8 mouse cellular contexts compared by ENCODE assay signal in the genomic region with DNA sequence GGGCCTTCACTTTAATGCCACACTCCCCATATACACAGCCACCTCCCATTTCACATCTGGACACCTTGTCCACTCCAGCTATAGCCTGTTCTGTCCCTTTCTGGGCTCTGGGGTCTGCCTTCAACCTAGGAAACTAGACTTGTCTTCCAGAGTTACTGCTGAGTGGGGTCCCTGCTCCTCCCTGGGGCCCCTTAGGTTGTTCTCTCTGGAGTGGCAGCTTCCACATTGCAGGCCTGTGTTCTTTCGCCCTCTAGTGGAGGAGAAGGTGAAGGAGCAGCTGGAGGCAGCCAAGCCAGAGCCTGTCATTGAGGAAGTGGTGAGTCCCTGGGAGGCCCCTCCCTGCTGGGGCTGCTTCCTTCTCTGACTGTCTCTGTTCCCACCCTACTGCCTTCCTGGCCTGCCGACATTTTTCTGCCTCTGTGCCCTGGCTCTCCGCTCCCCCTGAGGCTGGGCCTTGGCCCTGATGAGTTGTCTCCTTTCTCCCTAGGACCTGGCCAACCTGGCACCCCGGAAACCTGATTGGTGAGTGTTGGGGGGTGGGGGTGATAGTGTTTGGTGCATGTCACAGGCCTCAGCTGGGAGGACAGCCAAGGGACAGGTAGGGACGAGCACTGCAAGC. TPM values are rescaled to one million over a fixed set of nuclear protein-coding genes. Genes with fewer than 3 reads are reported as not detected.
DNase-seq lines count a peak whose midpoint lies in the region; ATAC-seq and TF ChIP-seq lines count a peak whose summit lies in the region.

No protein-coding gene starts in this region.

- H3K27me3 ChIP-seq in Patski = no peaks in the 10 kb centered on the region
- H3K27me3 ChIP-seq in hindbrain, embryonic 14.5 days (ENCODE audit: control insufficient read depth, insufficient read depth, low read length) = no peaks in the 10 kb centered on the region

- H3K9ac ChIP-seq in hindbrain, embryonic 14.5 days = no peak overlapping the region

- H3K4me3 ChIP-seq in hindbrain, embryonic 14.5 days (replicated peaks; ENCODE audit: low read length) = no peak overlapping the region

- peaks cover 33% of the 10 kb centered on the region for H3K36me3 ChIP-seq in hindbrain, embryonic 14.5 days (replicated peaks; ENCODE audit: control insufficient read depth, insufficient read depth)

- H3K9me3 ChIP-seq in hindbrain, embryonic 14.5 days (ENCODE audit: control insufficient read depth, low read length) = no peaks in the 10 kb centered on the region

- POLR2A ChIA-PET in Patski (lab: Charles Lee) = no interaction called here

- peak; percentile 66 for ATAC-seq in Patski
- peak; percentile 77 for ATAC-seq in hindbrain, embryonic 14.5 days (ENCODE audit: low FRiP score)

- no peak for DNase-seq in Patski (ENCODE audit: low read depth, low spot score)
- peak; percentile 79 to 82 for DNase-seq in cerebellum, postnatal 25 days
- DNase-seq in frontal cortex, postnatal 36 days (ENCODE audit: low spot score in 2 of 2) = peak; percentile 77 to 79
- peak; percentile 79 for DNase-seq in hindbrain, embryonic 14.5 days (ENCODE audit: low spot score)
- peak; percentile 75 for DNase-seq in left cerebral cortex, adult 11 months (ENCODE audit: low spot score)
- peak; percentile 89 to 91 for DNase-seq in lung, postnatal 4 days
- DNase-seq in retina, postnatal 1 day = peak; percentile 87
- peak; percentile 75 to 89 for DNase-seq in urinary bladder, adult 18-20 months (ENCODE audit: low spot score in 2 of 2)

- H3K4me2 ChIP-seq in hindbrain, embryonic 14.5 days (replicated peaks) = no peak overlapping the region

- TF ChIP-seq CTCF in Patski (IDR thresholded peaks at IDR 0.05) = peak; percentile 94

- no peaks in the 10 kb centered on the region for H3K4me1 ChIP-seq in hindbrain, embryonic 14.5 days (replicated peaks; ENCODE audit: control insufficient read depth, insufficient read depth, low read length)

- H3K27ac ChIP-seq in hindbrain, embryonic 14.5 days = no peak overlapping the region

- in situ Hi-C loops in Patski (cut with MboI; ENCODE audit: low pct_unique_long_range_greater_than_20kb) = loop anchor here (10.0 kb wide), 1 partner anchor 295 kb away; the partner anchor contains the start of gene Ngp

- WGBS in hindbrain, embryonic 14.5 days = 48% methylated on average over 5 of the region's 5 CpGs

- CTCF ChIA-PET in Patski (lab: Charles Lee) = interaction anchor here (1.1 to 2.3 kb wide), 7 partner anchors 30 to 260 kb away, joined by 3 to 8 read pairs (median 6); no protein-coding TSS in a partner anchor

RNA-seq across cellular contexts. Expression of gene Myl3, which starts 31.9 kb away (rescaled TPM):
- 0.19 TPM for polyA plus RNA-seq in Patski (2021)
- polyA plus RNA-seq in hindbrain, embryonic 14.5 days (2014; fragmentation: Nextera tagmentation; extraction: Ambion mirVana) = 0.26 and 0.43 TPM in 2 replicates

RNA-seq across cellular contexts. Expression of gene Pth1r, which starts 37.2 kb away (rescaled TPM):
- polyA plus RNA-seq in Patski (2021) = 9.9 TPM
- 10.1 and 12.8 TPM in 2 replicates for polyA plus RNA-seq in hindbrain, embryonic 14.5 days (2014; fragmentation: Nextera tagmentation; extraction: Ambion mirVana)

RNA-seq across cellular contexts. Expression of gene Ccdc12, which starts 53.4 kb away (rescaled TPM):
- 88.1 TPM for polyA plus RNA-seq in Patski (2021)
- 84.6 and 97.6 TPM in 2 replicates for polyA plus RNA-seq in hindbrain, embryonic 14.5 days (2014; fragmentation: Nextera tagmentation; extraction: Ambion mirVana)

RNA-seq across cellular contexts. Expression of gene Nbeal2, which starts 55.8 kb away (rescaled TPM):
- 20.0 TPM for polyA plus RNA-seq in Patski (2021)
- polyA plus RNA-seq in hindbrain, embryonic 14.5 days (2014; fragmentation: Nextera tagmentation; extraction: Ambion mirVana) = 2.2 and 4.0 TPM in 2 replicates
